Comparison of ENCODE assay signal across 22 mouse cellular contexts in genomic region chr4:95095355-95095754, GRCm38 (mm10). TPM values are rescaled to one million over a fixed set of nuclear protein-coding genes. Genes with fewer than 3 reads are reported as not detected.
DNase-seq lines count a peak whose midpoint lies in the region; ATAC-seq and TF ChIP-seq lines count a peak whose summit lies in the region.
"Had no signal": no experiment of that assay in that cellular context is flagged by ENCODE, and none has a peak within 500 bp of the region (broad histone marks: within the 10 kb centered on the region; RNA-seq: fewer than 3 reads in every experiment).

No protein-coding gene starts in this region.

- no peaks in the 10 kb centered on the region for H3K36me3 ChIP-seq in heart, adult 2 months (ENCODE audit: control insufficient read depth, insufficient read depth, low read length)
- no peaks in the 10 kb centered on the region for H3K36me3 ChIP-seq in kidney, embryonic 15.5 days
- H3K36me3 ChIP-seq in lung, embryonic 16.5 days (ENCODE audit: control insufficient read depth, insufficient read depth, low read length): no peaks in the 10 kb centered on the region
- no peaks in the 10 kb centered on the region for H3K36me3 ChIP-seq in liver, embryonic 11.5 days (ENCODE audit: control insufficient read depth, insufficient read depth, low read length)
- H3K36me3 ChIP-seq: embryonic facial prominence, embryonic 15.5 days; forebrain, embryonic 15.5 days; heart, embryonic 15.5 days; hindbrain, embryonic 13.5 days had no signal

- no peaks in the 10 kb centered on the region for H3K9me3 ChIP-seq in kidney, embryonic 15.5 days (replicated peaks)
- H3K9me3 ChIP-seq in lung, embryonic 16.5 days (ENCODE audit: control insufficient read depth, low read length): no peaks in the 10 kb centered on the region
- no peaks in the 10 kb centered on the region for H3K9me3 ChIP-seq in liver, embryonic 11.5 days (ENCODE audit: control insufficient read depth, low read length)
- H3K9me3 ChIP-seq: embryonic facial prominence, embryonic 15.5 days; forebrain, embryonic 15.5 days; heart, embryonic 15.5 days; hindbrain, embryonic 13.5 days had no signal

- TF ChIP-seq POLR2A in heart, adult 2 months (IDR thresholded peaks at IDR 0.05; ENCODE audit: insufficient read depth, low read depth, low read length): no peak

- H3K4me1 ChIP-seq in heart, adult 2 months (ENCODE audit: control insufficient read depth, insufficient read depth, low read length): peaks cover 9% of the 10 kb centered on the region
- H3K4me1 ChIP-seq in kidney, embryonic 15.5 days: peaks cover 34% of the 10 kb centered on the region
- peaks cover 48% of the 10 kb centered on the region for H3K4me1 ChIP-seq in lung, embryonic 16.5 days (replicated peaks; ENCODE audit: control insufficient read depth, insufficient read depth, low read length)
- peaks cover 29% of the 10 kb centered on the region for H3K4me1 ChIP-seq in brown adipose tissue, adult 24 weeks (ENCODE audit: control insufficient read depth, insufficient read depth, insufficient read length, low read length)
- no peaks in the 10 kb centered on the region for H3K4me1 ChIP-seq in liver, embryonic 11.5 days (replicated peaks; ENCODE audit: control insufficient read depth, insufficient read depth, low read length)
- H3K4me1 ChIP-seq: forebrain, embryonic 15.5 days had no signal

- no peak for TF ChIP-seq CTCF in heart, adult 2 months (IDR thresholded peaks at IDR 0.05)

- peak overlapping the region; percentile 79 for H3K27ac ChIP-seq in heart, adult 2 months
- peak overlapping the region; percentile 37; the same call in 1 of the 2 replicates for H3K27ac ChIP-seq in kidney, embryonic 15.5 days
- peak overlapping the region; percentile 56 for H3K27ac ChIP-seq in lung, embryonic 16.5 days (ENCODE audit: low read length)
- peak overlapping the region; percentile 41; the same call in 1 of the 2 replicates for H3K27ac ChIP-seq in brown adipose tissue, adult 24 weeks (replicated peaks; ENCODE audit: low read depth, low read length)
- H3K27ac ChIP-seq in liver, embryonic 11.5 days (ENCODE audit: low read depth, low read length): no peak overlapping the region
- H3K27ac ChIP-seq: embryonic facial prominence, embryonic 15.5 days; forebrain, embryonic 15.5 days; heart, embryonic 15.5 days; hindbrain, embryonic 13.5 days; hindbrain, postnatal 0 days had no signal

- no peak for ATAC-seq in kidney, embryonic 15.5 days (replicated peaks; ENCODE audit: low FRiP score)
- no peak for ATAC-seq in lung, embryonic 16.5 days (ENCODE audit: low read depth)
- no peak for ATAC-seq in liver, embryonic 11.5 days (replicated peaks; ENCODE audit: low FRiP score)
- ATAC-seq: activated CD4-positive, CD25-positive, alpha-beta regulatory T cell, adult 4 months; forebrain, embryonic 15.5 days; hindbrain, postnatal 0 days; Patski had no signal

- no peak for DNase-seq in heart, adult 2 months
- DNase-seq in heart, postnatal 36 days: no peak
- no peak for DNase-seq in kidney, adult 18-20 months
- DNase-seq in lung, postnatal 25 days (ENCODE audit: low spot score): no peak
- DNase-seq in liver, embryonic 11.5 days (ENCODE audit: low spot score): no peak
- DNase-seq: adrenal gland, postnatal 25 days; cerebellum, adult 8-10 months; cerebellum, postnatal 14 days; embryo, embryonic 11 days; gastrocnemius, postnatal 14 days had no signal

- H3K79me2 ChIP-seq in heart, adult 2 months (replicated peaks; ENCODE audit: control insufficient read depth, insufficient read depth, low read length): no peaks in the 10 kb centered on the region

- no peak overlapping the region for H3K4me2 ChIP-seq in kidney, embryonic 15.5 days
- no peak overlapping the region for H3K4me2 ChIP-seq in lung, embryonic 16.5 days (ENCODE audit: low read depth, low read length)
- no peak overlapping the region for H3K4me2 ChIP-seq in liver, embryonic 11.5 days
- H3K4me2 ChIP-seq: embryonic facial prominence, embryonic 15.5 days; forebrain, embryonic 15.5 days; heart, embryonic 11.5 days; heart, embryonic 15.5 days; hindbrain, embryonic 13.5 days had no signal

- H3K27me3 ChIP-seq in heart, adult 2 months (ENCODE audit: control insufficient read depth, insufficient read depth, low read length): no peaks in the 10 kb centered on the region
- H3K27me3 ChIP-seq in kidney, embryonic 15.5 days: no peaks in the 10 kb centered on the region
- no peaks in the 10 kb centered on the region for H3K27me3 ChIP-seq in lung, embryonic 16.5 days (ENCODE audit: control insufficient read depth, insufficient read depth, low read depth, low read length)
- no peaks in the 10 kb centered on the region for H3K27me3 ChIP-seq in liver, embryonic 11.5 days (replicated peaks; ENCODE audit: control insufficient read depth, insufficient read depth, low read length)
- H3K27me3 ChIP-seq: CH12.LX; embryonic facial prominence, embryonic 15.5 days; forebrain, embryonic 15.5 days; heart, embryonic 15.5 days; hindbrain, embryonic 13.5 days; Patski had no signal

- no peak overlapping the region for H3K9ac ChIP-seq in heart, adult 2 months (ENCODE audit: low read depth, low read length)
- no peak overlapping the region for H3K9ac ChIP-seq in kidney, embryonic 15.5 days
- no peak overlapping the region for H3K9ac ChIP-seq in lung, embryonic 16.5 days (ENCODE audit: low read length)
- H3K9ac ChIP-seq in liver, embryonic 11.5 days (ENCODE audit: low read depth, low read length): no peak overlapping the region
- H3K9ac ChIP-seq: embryonic facial prominence, embryonic 15.5 days; forebrain, embryonic 15.5 days; heart, embryonic 15.5 days; hindbrain, embryonic 13.5 days had no signal

- H3K4me3 ChIP-seq in heart, adult 2 months: no peak overlapping the region
- no peak overlapping the region for H3K4me3 ChIP-seq in kidney, embryonic 15.5 days (replicated peaks)
- no peak overlapping the region for H3K4me3 ChIP-seq in lung, embryonic 16.5 days (ENCODE audit: low read length)
- H3K4me3 ChIP-seq in brown adipose tissue, adult 24 weeks (ENCODE audit: insufficient read depth, low read depth, low read length): no peak overlapping the region
- H3K4me3 ChIP-seq in liver, embryonic 11.5 days (ENCODE audit: low read depth, low read length): no peak overlapping the region
- H3K4me3 ChIP-seq: embryonic facial prominence, embryonic 15.5 days; forebrain, embryonic 15.5 days; heart, embryonic 15.5 days; hindbrain, embryonic 13.5 days had no signal

- intact Hi-C loops in heart, adult 2 months (cut with DNase I): loop anchor here (2.0 kb wide), 2 partner anchors 43 to 59 kb away; partner anchors contain the start of gene Jun
- intact Hi-C loops in heart, postnatal 36 days (cut with DNase I): loop anchor here (1.0 kb wide), 1 partner anchor 59 kb away; no protein-coding TSS in a partner anchor

- 79% methylated on average over 6 of the region's 6 CpGs for WGBS in heart, adult 2 months
- 90% methylated on average over 6 of the region's 6 CpGs for WGBS in kidney, embryonic 15.5 days
- 80% methylated on average over 6 of the region's 6 CpGs for WGBS in lung, embryonic 16.5 days
- 89% methylated on average over 6 of the region's 6 CpGs for WGBS in liver, embryonic 11.5 days

- TF ChIP-seq EP300 in heart, adult 2 months (IDR thresholded peaks at IDR 0.05; ENCODE audit: insufficient read depth, low read depth, low read length): no peak

RNA-seq across cellular contexts. Expression of gene Jun, which starts 43.3 kb away (rescaled TPM):
- total RNA-seq in heart, adult 2 months (2021): 10 to 100 TPM; 42.4 to 54.1 TPM
- polyA plus RNA-seq in heart, adult 2 months (2012; rRNA removed): 24.0 and 28.0 TPM in 2 replicates
- 10 to 100 TPM; 46.7 to 63.5 TPM for total RNA-seq in heart, postnatal 36 days (2021)
- polyA plus RNA-seq in kidney, embryonic 15.5 days (2015; fragmentation: Nextera tagmentation; extraction: Ambion mirVana): 66.0 and 70.1 TPM in 2 replicates
- 110 and 119 TPM in 2 replicates for polyA plus RNA-seq in lung, embryonic 16.5 days (2015; fragmentation: Nextera tagmentation; extraction: Ambion mirVana)
- 66.9 and 91.2 TPM in 2 replicates for polyA plus RNA-seq in brown adipose tissue, adult 24 weeks (2012; ENCODE audit: insufficient read depth, insufficient read length, missing spikeins)
- 16.4 and 20.7 TPM in 2 replicates for polyA plus RNA-seq in liver, embryonic 11.5 days (2014; fragmentation: Nextera tagmentation; extraction: Ambion mirVana)
